Comparison of ENCODE assay signal across 20 mouse cellular contexts in the genomic region with DNA sequence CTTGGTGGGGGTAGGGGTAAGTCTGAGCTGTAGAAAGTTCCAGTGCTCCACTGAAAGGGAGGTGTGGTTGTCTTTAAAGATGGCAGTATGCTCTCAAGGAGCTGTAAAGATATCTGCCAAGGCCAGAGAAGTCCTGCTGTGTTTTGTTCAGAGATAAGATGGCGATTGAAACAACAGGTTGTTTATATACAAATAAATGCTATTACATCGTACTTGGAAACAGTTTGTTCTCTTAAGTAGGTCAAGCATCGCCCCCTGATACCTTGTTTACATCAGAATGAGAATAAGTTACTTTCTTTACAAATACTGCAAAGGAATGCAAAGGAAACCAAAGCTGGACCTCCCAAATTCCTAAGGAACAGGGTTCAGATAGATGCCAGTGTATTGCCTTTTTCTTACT.
DNase-seq lines count a peak whose midpoint lies in the region; ATAC-seq lines count a peak whose summit lies in the region.
"Had no signal": no experiment of that assay in that cellular context is flagged by ENCODE, and none has a peak within 500 bp of the region (broad histone marks: within the 10 kb centered on the region; RNA-seq: fewer than 3 reads in every experiment).

No protein-coding gene starts in this region.

- no peak for ATAC-seq in granulocyte monocyte progenitor cell, adult 5-6 weeks (replicated peaks; ENCODE audit: poor library complexity, severe bottlenecking)
- ATAC-seq: CD4-positive, CD25-positive, alpha-beta regulatory T cell, adult 4 months; forebrain, embryonic 13.5 days; forebrain, embryonic 15.5 days; forebrain, postnatal 0 days; Patski had no signal

- DNase-seq in ES-CJ7 (ENCODE audit: low read depth, low spot score) (peak; percentile 72), R1 (ENCODE audit: low read depth, low spot score) (peak; percentile 82), ZHBTc4 (ENCODE audit: low read depth, low spot score) (peak; percentile 74)
- DNase-seq in right cerebral cortex, adult 2 months (ENCODE audit: low spot score in 2 of 2) = no peak
- DNase-seq in retina, postnatal 1 day = no peak
- DNase-seq: adrenal gland, adult 2 months; adrenal gland, postnatal 10 days; adrenal gland, postnatal 25 days; B cell, adult 2 months; cerebellum, adult 11-12 months; cerebellum, adult 2 months; cerebellum, adult 9-10 months; cerebellum, postnatal 10 days; cerebellum, postnatal 25 days; forebrain, postnatal 0 days had no signal

Comparison
In these comparisons a context has a peak if more than half of its experiments do, and no peak if none do; other contexts are left out.
1. DNase-seq: peak in ES-CJ7 (single experiment), R1 (single experiment) and ZHBTc4 (single experiment); none in right cerebral cortex, adult 2 months (0 of 2) and retina, postnatal 1 day (single experiment).